Mouse (Mus musculus): ENCODE data around the gene Fam131b. TPM values are rescaled to one million over a fixed set of nuclear protein-coding genes. Genes with fewer than 3 reads are reported as not detected.

The Fam131b gene
- polyA plus RNA-seq, 1 experiment from 2014 or later = 7.1 TPM

DNA sequence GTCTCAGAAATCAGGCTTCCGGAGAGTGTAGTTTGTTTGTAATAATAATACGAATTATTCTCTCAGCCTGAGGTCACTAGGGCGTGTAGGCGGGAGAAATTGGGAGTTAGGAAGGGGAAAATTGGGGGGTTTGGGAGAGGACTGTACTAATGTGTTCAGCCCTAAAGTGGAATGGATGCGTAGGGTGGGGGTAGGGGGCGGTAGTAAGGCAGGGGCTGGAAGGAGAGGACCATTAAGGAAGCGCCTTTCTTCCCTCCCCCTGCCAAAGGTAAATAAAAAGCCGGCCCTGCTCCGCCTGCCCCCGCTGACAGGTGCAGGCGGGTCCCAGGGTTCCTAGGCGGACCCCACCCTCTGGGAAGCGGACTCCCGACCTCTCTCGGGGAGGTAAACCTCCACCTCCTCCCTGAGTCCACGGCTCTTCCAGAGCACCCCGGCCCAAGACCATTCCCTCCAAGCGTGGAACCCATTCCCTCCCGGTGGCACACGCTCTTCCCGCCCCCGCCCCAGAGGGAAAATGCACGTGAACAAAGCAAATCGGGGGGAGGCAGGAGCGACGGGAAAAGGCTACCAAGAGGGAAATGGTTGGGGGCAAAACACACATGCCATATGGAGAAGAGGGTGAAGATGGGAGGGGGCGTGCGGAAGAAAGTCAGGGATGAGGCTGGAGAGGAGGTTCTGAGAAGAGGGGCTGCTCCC, 924 bp downstream of the Fam131b start:
- H3K27me3 ChIP-seq (ENCODE audit: control insufficient read depth, insufficient read depth, low read length) = no peaks in the 10 kb centered on the region
- H3K9ac ChIP-seq (replicated peaks; ENCODE audit: low read depth, low read length) = peak overlapping the region; percentile 71
- H3K36me3 ChIP-seq (ENCODE audit: control insufficient read depth, insufficient read depth, low read length) = peaks cover 9% of the 10 kb centered on the region; the same call in 1 of the 2 replicates
- H3K4me3 ChIP-seq (ENCODE audit: low read depth, low read length) = peak overlapping the region; percentile 40
- peak overlapping the region; percentile 69 for H3K4me2 ChIP-seq (ENCODE audit: low read depth, low read length)
- peak overlapping the region; percentile 84 for H3K27ac ChIP-seq (ENCODE audit: low read depth, low read length)
- under 1% methylated on average over 28 of the region's 28 CpGs for WGBS
- no peaks in the 10 kb centered on the region for H3K9me3 ChIP-seq (ENCODE audit: control insufficient read depth, low read length)
- ATAC-seq (ENCODE audit: low read depth) = peak; percentile 48
- H3K4me1 ChIP-seq (ENCODE audit: control insufficient read depth, insufficient read depth, low read length) = no peaks in the 10 kb centered on the region; the same call in 1 of the 2 replicates

DNA sequence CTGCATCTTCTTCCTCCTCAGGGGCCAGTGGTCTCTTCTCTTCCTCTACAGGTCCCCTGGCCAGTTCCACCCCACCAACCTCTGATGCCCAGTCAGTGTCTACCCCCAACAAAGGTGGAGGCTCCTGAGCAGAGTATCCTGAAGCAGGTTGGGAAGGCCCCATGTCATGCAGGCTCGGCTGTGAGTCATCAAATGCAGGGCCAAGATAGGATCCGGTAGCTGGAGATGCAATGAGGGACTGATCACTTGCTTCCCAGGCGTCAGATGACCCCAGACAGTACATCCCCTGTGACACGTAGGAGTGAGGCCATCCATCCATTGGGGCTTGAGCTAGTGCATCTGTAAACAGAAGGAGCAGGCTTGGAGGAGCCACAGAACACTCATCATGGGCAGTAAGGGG, 6.2 kb downstream of the Fam131b start:
- H3K4me2 ChIP-seq (ENCODE audit: low read depth, low read length) = no peak overlapping the region
- no peak for ATAC-seq (ENCODE audit: low read depth)
- no peak overlapping the region for H3K27ac ChIP-seq (ENCODE audit: low read depth, low read length)
- WGBS = 91% methylated on average over 4 of the region's 4 CpGs
- no peak overlapping the region for H3K9ac ChIP-seq (replicated peaks; ENCODE audit: low read depth, low read length)
- no peaks in the 10 kb centered on the region for H3K9me3 ChIP-seq (ENCODE audit: control insufficient read depth, low read length)
- peaks cover 28% of the 10 kb centered on the region for H3K36me3 ChIP-seq (ENCODE audit: control insufficient read depth, insufficient read depth, low read length)
- H3K27me3 ChIP-seq (ENCODE audit: control insufficient read depth, insufficient read depth, low read length) = no peaks in the 10 kb centered on the region
- no peak overlapping the region for H3K4me3 ChIP-seq (ENCODE audit: low read depth, low read length)
- H3K4me1 ChIP-seq (ENCODE audit: control insufficient read depth, insufficient read depth, low read length) = no peaks in the 10 kb centered on the region

DNA sequence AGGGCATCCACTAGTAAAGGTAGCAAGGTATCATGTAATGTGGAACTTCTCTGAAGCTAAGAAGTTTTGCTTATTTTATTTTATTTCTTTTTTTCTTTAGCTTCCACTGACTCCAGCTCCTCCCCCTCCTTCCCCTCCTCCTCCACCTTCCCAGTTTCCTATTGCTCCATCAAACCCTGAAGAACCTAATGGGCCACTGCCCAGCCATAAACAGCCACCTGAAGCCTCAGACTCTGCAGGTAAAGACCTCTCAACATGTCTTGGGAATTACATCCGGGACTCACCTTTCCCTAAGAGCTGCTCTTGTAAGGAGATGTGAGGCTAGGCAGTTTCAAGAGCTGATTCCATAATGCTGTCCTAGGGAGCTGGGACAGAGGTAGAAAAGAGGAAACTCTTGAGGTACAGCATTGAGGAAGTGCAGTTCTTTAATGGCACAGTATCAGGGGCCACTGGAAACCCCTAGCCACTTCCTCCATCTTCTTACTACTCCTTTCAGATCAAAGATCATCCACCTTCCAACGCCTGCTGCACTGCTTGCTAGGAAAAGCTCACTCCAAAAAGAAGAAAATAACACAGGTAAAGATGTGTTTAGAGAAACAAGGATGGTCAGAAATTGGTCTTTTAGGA, 13.9 kb downstream of the Fam131b start:
- H3K4me2 ChIP-seq (ENCODE audit: low read depth, low read length) = no peak overlapping the region
- 87% methylated on average over 2 of the region's 2 CpGs for WGBS

DNA sequence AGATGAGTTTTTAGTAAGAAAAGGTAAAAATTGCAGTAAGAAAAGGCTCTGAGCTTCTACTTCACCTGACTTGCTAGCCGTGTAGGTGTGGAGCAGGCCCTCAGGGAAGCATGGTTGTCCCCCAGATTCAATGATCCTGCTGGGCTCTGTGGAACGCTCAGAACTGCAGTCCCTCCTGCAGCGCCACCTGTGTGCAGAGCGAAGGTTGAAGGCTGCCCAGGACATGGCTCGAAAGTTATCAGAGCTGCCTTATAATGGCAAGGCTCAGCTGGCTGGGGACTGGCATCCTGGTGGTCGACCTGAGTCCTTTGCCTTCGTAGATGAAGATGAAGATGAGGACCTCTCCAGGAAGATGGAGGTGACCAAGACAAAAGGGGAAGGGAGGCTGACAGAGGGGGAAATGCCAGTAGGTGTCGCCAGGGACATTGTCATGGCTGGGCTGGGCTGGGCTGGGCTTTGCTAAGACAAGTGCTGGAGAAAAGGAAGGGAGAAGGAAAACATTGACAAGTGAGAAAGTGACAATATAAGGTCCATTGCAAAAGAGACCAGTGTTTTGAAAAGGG, 14.5 kb downstream of the Fam131b start:
- ATAC-seq (ENCODE audit: low read depth) = no peak
- H3K4me2 ChIP-seq (ENCODE audit: low read depth, low read length) = no peak overlapping the region
- no peak overlapping the region for H3K9ac ChIP-seq (replicated peaks; ENCODE audit: low read depth, low read length)
- 54% methylated on average over 8 of the region's 8 CpGs for WGBS
- H3K9me3 ChIP-seq (ENCODE audit: control insufficient read depth, low read length) = no peaks in the 10 kb centered on the region
- no peaks in the 10 kb centered on the region for H3K4me1 ChIP-seq (ENCODE audit: control insufficient read depth, insufficient read depth, low read length)
- peaks cover 28% of the 10 kb centered on the region for H3K36me3 ChIP-seq (ENCODE audit: control insufficient read depth, insufficient read depth, low read length)
- no peak overlapping the region for H3K4me3 ChIP-seq (ENCODE audit: low read depth, low read length)
- no peaks in the 10 kb centered on the region for H3K27me3 ChIP-seq (ENCODE audit: control insufficient read depth, insufficient read depth, low read length)
- no peak overlapping the region for H3K27ac ChIP-seq (ENCODE audit: low read depth, low read length)

More for the DNA sequence above, 13.9 kb downstream of the Fam131b start:
- Histone ChIP-seq H3K4me3 (ENCODE audit: low read depth, low read length) (no peak overlapping the region), H3K9me3 (ENCODE audit: control insufficient read depth, low read length) (no peaks in the 10 kb centered on the region), H3K27ac (ENCODE audit: low read depth, low read length) (no peak overlapping the region), H3K4me1 (ENCODE audit: control insufficient read depth, insufficient read depth, low read length) (no peaks in the 10 kb centered on the region), H3K9ac (replicated peaks; ENCODE audit: low read depth, low read length) (no peak overlapping the region), H3K27me3 (ENCODE audit: control insufficient read depth, insufficient read depth, low read length) (no peaks in the 10 kb centered on the region), H3K36me3 (ENCODE audit: control insufficient read depth, insufficient read depth, low read length) (peaks cover 28% of the 10 kb centered on the region)
- no peak for ATAC-seq (ENCODE audit: low read depth)

DNA sequence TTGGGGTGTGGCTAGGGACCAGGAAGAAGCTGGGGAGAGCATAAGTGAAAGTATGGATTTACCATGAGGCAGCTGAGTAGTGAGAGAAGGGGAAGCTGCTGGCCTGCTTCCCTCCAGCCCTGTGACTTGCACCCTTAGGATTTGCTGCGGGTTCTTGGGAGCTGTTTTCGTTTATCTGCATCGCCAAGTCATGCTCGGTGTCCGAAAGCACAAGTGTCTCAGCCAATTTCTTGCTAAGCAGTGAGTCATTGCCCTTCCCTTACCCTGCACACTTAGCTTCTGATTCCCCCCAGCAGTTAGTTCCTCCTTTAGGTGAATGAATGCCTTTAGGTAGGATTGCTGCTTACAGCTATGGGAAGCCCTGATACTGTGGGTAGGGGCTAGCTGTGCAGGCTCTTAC, 25.1 kb downstream of the Fam131b start:
- WGBS = 89% methylated on average over 5 of the region's 5 CpGs
- H3K27ac ChIP-seq (ENCODE audit: low read depth, low read length) = no peak overlapping the region
- no peak for ATAC-seq (ENCODE audit: low read depth)
- H3K9ac ChIP-seq (replicated peaks; ENCODE audit: low read depth, low read length) = no peak overlapping the region
- H3K4me3 ChIP-seq (ENCODE audit: low read depth, low read length) = no peak overlapping the region
- no peaks in the 10 kb centered on the region for H3K4me1 ChIP-seq (ENCODE audit: control insufficient read depth, insufficient read depth, low read length)
- H3K9me3 ChIP-seq (ENCODE audit: control insufficient read depth, low read length) = no peaks in the 10 kb centered on the region
- H3K4me2 ChIP-seq (ENCODE audit: low read depth, low read length) = no peak overlapping the region
- peaks cover 11% of the 10 kb centered on the region for H3K36me3 ChIP-seq (ENCODE audit: control insufficient read depth, insufficient read depth, low read length)
- no peaks in the 10 kb centered on the region for H3K27me3 ChIP-seq (ENCODE audit: control insufficient read depth, insufficient read depth, low read length)

DNA sequence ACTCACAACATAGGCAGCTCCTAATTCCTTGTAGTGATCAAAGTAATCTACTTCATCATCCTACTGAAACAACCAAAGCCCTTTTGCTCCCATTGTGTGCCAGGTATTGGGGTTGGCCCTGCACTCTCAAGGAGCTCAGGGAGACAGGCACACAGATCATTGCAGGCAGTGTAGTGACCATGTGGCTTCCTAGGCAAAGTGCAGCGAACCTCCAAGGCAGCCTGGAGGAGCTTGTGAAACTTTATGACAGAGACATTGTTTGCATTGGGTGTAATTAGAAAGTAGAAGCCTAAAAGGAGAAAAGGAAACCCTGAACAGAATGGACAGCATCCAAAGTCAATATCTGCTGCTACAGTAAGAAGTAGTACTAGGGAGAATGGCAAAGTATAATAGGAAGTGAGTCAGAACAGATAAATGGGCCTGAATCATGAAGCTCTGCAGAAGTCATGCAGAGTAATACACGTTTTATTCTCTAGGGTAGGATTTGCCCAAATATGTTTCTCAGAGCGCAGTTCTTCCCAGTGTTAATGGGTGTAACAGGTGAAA, 28.8 kb downstream of the Fam131b start:
- H3K27ac ChIP-seq (ENCODE audit: low read depth, low read length) = no peak overlapping the region
- H3K36me3 ChIP-seq (ENCODE audit: control insufficient read depth, insufficient read depth, low read length) = peaks cover 12% of the 10 kb centered on the region
- H3K4me1 ChIP-seq (ENCODE audit: control insufficient read depth, insufficient read depth, low read length) = no peaks in the 10 kb centered on the region
- no peaks in the 10 kb centered on the region for H3K27me3 ChIP-seq (ENCODE audit: control insufficient read depth, insufficient read depth, low read length)
- ATAC-seq (ENCODE audit: low read depth) = no peak
- no peak overlapping the region for H3K4me3 ChIP-seq (ENCODE audit: low read depth, low read length)
- 68% methylated on average over 3 of the region's 3 CpGs for WGBS
- H3K9ac ChIP-seq (replicated peaks; ENCODE audit: low read depth, low read length) = no peak overlapping the region
- H3K9me3 ChIP-seq (ENCODE audit: control insufficient read depth, low read length) = no peaks in the 10 kb centered on the region
- H3K4me2 ChIP-seq (ENCODE audit: low read depth, low read length) = no peak overlapping the region

DNA sequence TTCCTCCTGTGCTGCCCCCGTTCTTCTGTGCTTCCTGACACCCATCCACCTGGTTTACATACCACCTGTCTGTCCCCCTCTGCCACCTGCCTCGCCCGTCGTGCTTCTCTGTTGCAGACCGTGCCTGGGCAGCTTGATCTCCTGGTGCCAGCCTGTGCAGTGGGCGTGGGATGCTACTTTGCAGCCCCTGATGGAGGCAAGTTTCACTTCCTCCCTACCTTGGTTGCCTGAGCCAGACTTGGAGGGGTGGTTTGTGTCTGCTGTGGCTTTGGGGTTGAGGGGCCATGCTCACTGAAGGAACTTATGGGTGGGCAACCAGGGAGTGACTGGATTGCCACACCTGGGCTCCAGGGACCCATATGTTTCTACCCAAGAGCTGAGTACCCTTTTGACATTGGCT, 31.1 kb downstream of the Fam131b start:
- H3K36me3 ChIP-seq (ENCODE audit: control insufficient read depth, insufficient read depth, low read length) = peaks cover 12% of the 10 kb centered on the region; the same call in 1 of the 2 replicates
- no peak overlapping the region for H3K9ac ChIP-seq (replicated peaks; ENCODE audit: low read depth, low read length)
- WGBS = 95% methylated on average over 6 of the region's 6 CpGs
- H3K27ac ChIP-seq (ENCODE audit: low read depth, low read length) = no peak overlapping the region
- H3K9me3 ChIP-seq (ENCODE audit: control insufficient read depth, low read length) = no peaks in the 10 kb centered on the region
- no peaks in the 10 kb centered on the region for H3K4me1 ChIP-seq (ENCODE audit: control insufficient read depth, insufficient read depth, low read length)
- no peak overlapping the region for H3K4me3 ChIP-seq (ENCODE audit: low read depth, low read length)
- H3K4me2 ChIP-seq (ENCODE audit: low read depth, low read length) = no peak overlapping the region
- ATAC-seq (ENCODE audit: low read depth) = no peak
- H3K27me3 ChIP-seq (ENCODE audit: control insufficient read depth, insufficient read depth, low read length) = no peaks in the 10 kb centered on the region

DNA sequence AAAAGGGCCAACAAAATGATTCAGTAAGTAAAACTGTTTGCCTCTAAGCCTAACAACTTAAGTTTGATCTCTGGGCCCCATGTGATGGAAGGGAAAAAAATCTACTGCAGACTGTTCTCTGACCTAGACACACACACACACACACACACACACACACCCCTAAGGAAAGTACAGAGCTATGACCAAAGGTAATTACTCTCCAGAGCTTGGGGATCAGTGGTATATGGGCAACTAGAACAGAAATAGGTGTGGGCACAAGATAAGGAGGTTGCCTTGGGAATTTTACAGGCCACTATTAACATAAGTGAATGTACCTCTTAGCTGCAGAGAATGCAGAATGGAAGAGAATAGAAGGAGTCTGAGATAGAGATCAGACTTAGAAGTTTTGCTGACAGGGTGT, 36.9 kb downstream of the Fam131b start:
- Histone ChIP-seq H3K36me3 (ENCODE audit: control insufficient read depth, insufficient read depth, low read length) (0 out of 2 replicates have a peak, but pooled peaks cover 3% of the 10 kb centered on the region), H3K4me1 (ENCODE audit: control insufficient read depth, insufficient read depth, low read length) (no peaks in the 10 kb centered on the region), H3K4me3 (ENCODE audit: low read depth, low read length) (no peak overlapping the region), H3K9ac (replicated peaks; ENCODE audit: low read depth, low read length) (no peak overlapping the region), H3K27ac (ENCODE audit: low read depth, low read length) (no peak overlapping the region), H3K9me3 (ENCODE audit: control insufficient read depth, low read length) (no peaks in the 10 kb centered on the region), H3K4me2 (ENCODE audit: low read depth, low read length) (no peak overlapping the region), H3K27me3 (ENCODE audit: control insufficient read depth, insufficient read depth, low read length) (no peaks in the 10 kb centered on the region)
- ATAC-seq (ENCODE audit: low read depth) = no peak

DNA sequence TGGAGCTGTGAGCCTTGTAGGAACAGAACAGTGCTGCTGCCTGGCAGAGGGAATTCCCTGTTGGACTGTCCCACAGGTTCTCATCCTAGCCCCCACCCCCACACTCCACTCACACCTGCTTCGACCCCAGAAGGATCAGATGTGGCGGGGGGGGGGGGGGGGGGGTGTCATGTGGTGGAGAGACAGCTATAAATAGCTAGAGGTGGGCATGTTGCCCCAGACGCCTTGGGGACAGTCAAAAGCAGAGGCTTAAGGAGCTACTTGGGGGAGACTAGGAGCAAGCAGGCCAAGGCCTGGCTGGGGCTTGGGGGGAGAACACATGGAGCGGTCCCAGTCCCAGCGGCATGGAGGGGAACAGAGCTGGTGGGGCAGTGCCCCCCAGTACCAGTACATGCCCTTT, 38.0 kb downstream of the Fam131b start, which contains the start of gene Clcn1:
TSS of gene Clcn1 (plus strand) at position 238 of the 400 bp plus-strand sequence.
- Histone ChIP-seq H3K27ac (ENCODE audit: low read depth, low read length) (no peak within 1 kb of the TSS), H3K4me1 (ENCODE audit: control insufficient read depth, insufficient read depth, low read length) (no peaks in the 10 kb centered on the region), H3K4me3 (ENCODE audit: low read depth, low read length) (no peak within 1 kb of the TSS), H3K27me3 (ENCODE audit: control insufficient read depth, insufficient read depth, low read length) (no peaks in the 10 kb centered on the region), H3K9ac (replicated peaks; ENCODE audit: low read depth, low read length) (no peak within 1 kb of the TSS), H3K4me2 (ENCODE audit: low read depth, low read length) (no peak within 1 kb of the TSS), H3K36me3 (ENCODE audit: control insufficient read depth, insufficient read depth, low read length) (peaks cover 9% of the 10 kb centered on the region; the same call in 1 of the 2 replicates), H3K9me3 (ENCODE audit: control insufficient read depth, low read length) (no peaks in the 10 kb centered on the region)
- ATAC-seq (ENCODE audit: low read depth) = peak; percentile 33; the same call in 1 of the 2 replicates
- 72% methylated on average over 4 of the region's 5 CpGs for WGBS

All from neural tube, embryonic 14.5 days (tissue).